Mouse (Mus musculus): Measurements from ENCODE around the gene Dbnl.

DNA sequence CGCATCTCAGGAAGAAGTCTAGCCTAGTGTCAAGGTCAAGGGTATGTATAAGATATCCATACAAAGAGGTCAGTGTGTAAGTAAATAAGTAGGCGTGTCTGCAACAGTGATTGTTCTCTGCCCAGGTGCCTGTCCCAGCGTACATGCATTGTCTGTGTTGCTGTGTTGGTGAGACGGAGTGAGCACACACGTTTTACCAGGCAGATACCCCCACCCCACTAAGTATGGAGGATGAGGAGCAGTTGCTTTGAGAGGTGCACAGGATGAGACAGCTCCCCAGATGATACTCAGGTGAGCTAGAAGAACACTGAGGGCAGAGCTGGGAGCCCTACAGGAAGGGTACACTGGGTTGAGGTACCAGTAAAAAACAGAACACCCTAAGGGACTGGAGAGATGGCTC is 15.9 kb downstream of the Dbnl start:
- TF ChIP-seq CTCF (IDR thresholded peaks at IDR 0.05; ENCODE audit: extremely low read depth, insufficient read length, insufficient replicate concordance, low read depth, low read length) (no peak), POLR2A (IDR thresholded peaks at IDR 0.05; ENCODE audit: low read depth, low read length) (no peak)

All from small intestine, adult 2 months (tissue).